Mouse (Mus musculus) granulocyte monocyte progenitor cell, adult 5-6 weeks (primary cell): Measurements from ENCODE around the gene Aanat. TPM values are rescaled to one million over a fixed set of nuclear protein-coding genes. Genes with fewer than 3 reads are reported as not detected.

ENCODE experiments used
- ATAC-seq: replicated peaks from 2 replicates; pipeline ENCODE4 v1.8.0; 2016; ENCODE audit warnings: mild to moderate bottlenecking, moderate TSS enrichment, inconsistent platforms; ENCODE audit not compliant: poor library complexity, severe bottlenecking
- total RNA-seq, 2 experiments: library from RNA; stranded (forward) in 1 of 2; stranded (reverse) in 1 of 2; fragments of 200-712, 200-1000 nt in 1 of 2; fragments of >200 nt in 1 of 2; fragmentation: Nextera tagmentation in 1 of 2; gene quantifications; 2 replicates each; pipeline ENCODE4 v1.2.3; 2014 to 2017

Aanat gene
- total RNA-seq (2014; fragmentation: Nextera tagmentation) (not detected in 2 replicates), total RNA-seq (2017) (not detected in 2 replicates)

- ATAC-seq = no peak
These were observed at the start of gene Aanat for GRCm38 (mm10) chr11:116586310-116586709. TSS of gene Aanat (plus strand) at chr11:116586432.

- no peak for ATAC-seq
These were observed 49.5 kb upstream of the Aanat start for GRCm38 (mm10) chr11:116536685-116537084.

- ATAC-seq = no peak
These were observed 48.8 kb upstream of the Aanat start for GRCm38 (mm10) chr11:116537388-116537787.

GRCm38 (mm10) chr11:116538142-116538735 is 48.0 kb upstream of the Aanat start:
- ATAC-seq = no peak

GRCm38 (mm10) chr11:116541183-116541582 is 45.0 kb upstream of the Aanat start:
- ATAC-seq = no peak

DNA sequence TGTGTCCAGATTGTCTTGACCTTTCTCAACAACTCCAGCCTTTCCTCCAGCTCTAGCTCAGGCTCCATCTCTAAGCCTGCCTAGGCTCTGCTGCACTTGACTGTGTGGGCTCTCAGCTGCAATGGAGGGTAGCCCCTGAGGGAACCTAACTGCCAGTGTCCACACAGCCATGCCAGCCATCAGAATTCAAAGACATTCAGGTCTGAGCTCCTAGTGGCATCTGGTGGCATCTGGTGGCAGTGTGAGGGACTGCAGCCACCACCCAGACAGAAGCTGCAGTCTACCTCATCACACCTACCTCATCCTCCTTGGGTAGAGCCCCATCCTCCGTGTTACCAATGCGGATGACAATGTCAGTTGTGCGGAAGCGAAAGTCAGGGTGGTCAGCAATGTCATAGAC is 43.1 kb upstream of the Aanat start:
- peak; percentile 44 for ATAC-seq

DNA sequence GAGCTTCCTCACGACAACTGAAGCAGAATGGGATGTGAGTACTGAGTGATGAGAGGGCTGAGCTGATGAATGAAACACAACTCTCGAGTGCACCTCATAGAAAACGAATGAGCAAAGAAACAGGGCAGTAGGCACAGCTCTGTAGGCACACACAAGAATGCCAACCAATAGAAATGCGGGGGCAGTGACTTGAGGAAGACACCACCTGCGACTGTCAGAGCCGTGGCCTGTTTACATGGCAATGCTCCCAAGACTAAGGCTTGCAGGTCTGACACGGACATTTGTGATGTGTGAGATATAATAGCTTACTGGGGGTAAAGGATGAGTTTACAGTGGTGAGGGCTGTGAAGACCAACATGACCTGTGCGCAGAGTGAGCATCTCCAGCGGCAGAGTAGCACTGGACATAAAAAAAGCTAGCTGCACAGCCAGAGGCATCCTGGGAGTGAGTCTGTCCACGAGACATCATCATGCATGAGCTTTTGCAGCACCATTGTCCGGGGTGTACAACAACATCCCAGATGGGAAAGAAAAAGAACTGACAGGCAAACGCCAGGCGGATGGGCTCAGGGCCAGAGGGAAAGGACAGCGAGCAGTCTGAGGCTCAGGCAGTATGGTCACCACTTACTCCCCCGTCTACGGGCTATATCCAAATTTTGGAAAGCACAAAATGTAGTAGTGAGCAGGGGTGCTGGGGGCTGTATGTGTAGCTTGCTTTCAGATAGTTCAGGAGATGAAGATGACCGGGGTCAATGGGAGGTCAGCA is 38.8 kb upstream of the Aanat start:
- ATAC-seq = no peak

- ATAC-seq = no peak
These were observed 37.5 kb upstream of the Aanat start for GRCm38 (mm10) chr11:116548780-116549179.

DNA sequence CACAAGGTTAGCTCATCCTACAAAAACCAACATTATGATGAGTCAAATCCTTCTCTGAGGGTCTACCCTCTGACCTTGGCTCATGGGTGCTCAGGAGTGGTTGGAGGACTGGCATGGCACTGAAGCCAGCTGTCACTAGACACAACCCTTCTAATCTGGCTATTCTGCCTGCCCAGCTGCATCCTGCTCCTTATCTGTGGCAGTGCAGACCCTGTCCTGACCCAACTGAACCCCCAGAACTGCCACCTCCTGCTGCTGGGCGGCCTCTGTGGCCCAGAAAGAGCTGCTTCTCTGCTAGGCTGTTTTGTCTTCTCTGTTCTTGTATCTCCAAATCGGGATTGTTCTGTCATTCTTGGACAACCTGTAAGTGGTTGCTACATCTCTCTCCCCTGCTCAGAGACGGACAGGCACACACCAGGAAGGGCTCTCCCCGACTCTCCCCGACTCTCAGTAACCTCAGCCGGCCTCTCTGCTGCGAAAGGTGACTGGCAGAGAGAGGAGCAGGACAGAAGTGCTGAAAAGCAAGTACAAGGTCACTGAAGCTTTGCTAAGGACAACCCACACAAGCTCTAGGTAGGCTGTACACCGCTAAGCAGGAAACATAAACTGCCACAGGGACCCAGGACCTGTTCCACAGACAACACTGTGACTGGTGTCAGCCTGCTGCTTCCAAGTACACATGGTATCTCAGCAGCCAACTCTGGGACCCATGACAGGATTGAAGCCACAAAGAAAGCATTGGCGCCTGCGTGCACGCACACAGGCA is 36.8 kb upstream of the Aanat start:
- ATAC-seq = no peak

DNA sequence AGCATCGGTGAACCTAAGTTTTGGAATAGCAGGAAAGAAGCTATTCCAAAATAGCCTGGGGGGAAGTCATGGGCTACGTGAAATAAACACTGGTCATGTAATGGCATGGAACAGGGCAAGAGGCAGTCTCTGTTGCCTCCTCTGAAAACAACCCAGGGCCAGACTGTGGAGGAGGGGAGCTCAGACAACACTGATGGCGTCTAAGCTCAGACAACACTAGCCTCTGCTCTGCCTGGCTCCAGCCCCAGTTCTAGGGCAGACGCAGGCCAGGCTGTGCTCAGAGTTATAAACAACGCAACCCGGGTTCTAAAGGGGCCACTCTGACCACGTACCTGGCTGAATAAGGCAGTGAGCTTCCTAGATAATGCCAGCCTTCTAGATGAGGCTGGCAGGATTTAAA is 35.5 kb upstream of the Aanat start:
- no peak for ATAC-seq

GRCm38 (mm10) chr11:116552194-116552593 is 34.0 kb upstream of the Aanat start:
- ATAC-seq = no peak

GRCm38 (mm10) chr11:116554171-116554878 is 31.9 kb upstream of the Aanat start:
- ATAC-seq = peak; percentile 40

GRCm38 (mm10) chr11:116555572-116555971 is 30.7 kb upstream of the Aanat start:
- ATAC-seq = no peak

DNA sequence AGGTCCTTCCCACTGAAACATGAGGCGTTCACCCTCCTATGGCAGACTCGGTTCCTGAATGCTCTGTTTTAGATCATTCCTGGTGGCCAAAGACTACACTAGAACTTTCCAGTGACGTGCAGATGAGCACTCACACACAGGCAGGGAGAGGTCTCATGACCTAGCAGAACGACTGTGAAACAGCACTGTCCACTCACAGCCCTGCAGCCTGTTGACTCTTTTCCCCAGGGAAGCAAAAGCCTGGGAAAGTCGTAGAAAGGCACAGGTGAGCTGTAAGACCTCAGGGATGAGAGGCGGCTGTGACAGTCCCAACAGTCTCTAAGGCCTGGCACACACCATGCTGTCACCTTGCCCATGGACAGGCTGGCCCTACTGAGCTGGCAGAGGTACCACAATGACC is 29.9 kb upstream of the Aanat start:
- no peak for ATAC-seq

DNA sequence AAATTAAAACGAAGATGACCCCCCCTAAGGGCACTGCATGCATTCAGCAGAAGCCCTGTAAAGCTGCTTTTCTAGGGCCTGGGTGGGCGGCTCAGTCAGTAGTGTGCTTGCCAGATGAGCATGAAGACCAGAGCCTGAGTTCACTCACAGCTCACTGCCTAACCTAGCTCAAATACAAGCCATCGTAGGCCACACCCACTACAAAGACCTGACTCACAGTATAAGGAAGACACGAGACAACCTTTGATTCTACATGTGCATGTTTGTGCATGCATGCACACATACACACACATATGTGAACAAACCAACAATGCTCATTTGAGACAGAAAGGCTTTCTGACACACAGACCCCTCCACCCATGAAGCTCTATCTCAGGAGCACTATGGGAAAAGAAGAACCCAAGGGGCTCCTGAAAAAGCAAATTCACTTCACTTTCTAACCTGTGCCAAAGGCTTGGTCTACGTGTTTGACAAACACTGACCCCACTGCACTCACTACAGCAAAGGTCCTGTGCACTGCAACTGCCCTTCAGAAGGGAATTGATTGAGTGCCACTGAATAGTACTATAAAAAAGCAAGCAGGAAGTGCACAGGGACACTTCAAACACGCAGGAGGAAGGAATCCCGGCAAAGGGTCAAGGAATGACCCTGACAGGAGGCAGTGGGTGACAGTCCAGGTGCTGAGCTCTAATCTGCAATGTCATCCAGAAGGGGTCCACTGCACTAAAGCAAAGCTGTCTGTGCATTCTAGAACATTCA is 20.8 kb upstream of the Aanat start:
- ATAC-seq = no peak

- no peak for ATAC-seq
These were observed 18.7 kb upstream of the Aanat start for GRCm38 (mm10) chr11:116567531-116567930.

- ATAC-seq = no peak
These were observed 15.4 kb upstream of the Aanat start for GRCm38 (mm10) chr11:116570821-116571220.

DNA sequence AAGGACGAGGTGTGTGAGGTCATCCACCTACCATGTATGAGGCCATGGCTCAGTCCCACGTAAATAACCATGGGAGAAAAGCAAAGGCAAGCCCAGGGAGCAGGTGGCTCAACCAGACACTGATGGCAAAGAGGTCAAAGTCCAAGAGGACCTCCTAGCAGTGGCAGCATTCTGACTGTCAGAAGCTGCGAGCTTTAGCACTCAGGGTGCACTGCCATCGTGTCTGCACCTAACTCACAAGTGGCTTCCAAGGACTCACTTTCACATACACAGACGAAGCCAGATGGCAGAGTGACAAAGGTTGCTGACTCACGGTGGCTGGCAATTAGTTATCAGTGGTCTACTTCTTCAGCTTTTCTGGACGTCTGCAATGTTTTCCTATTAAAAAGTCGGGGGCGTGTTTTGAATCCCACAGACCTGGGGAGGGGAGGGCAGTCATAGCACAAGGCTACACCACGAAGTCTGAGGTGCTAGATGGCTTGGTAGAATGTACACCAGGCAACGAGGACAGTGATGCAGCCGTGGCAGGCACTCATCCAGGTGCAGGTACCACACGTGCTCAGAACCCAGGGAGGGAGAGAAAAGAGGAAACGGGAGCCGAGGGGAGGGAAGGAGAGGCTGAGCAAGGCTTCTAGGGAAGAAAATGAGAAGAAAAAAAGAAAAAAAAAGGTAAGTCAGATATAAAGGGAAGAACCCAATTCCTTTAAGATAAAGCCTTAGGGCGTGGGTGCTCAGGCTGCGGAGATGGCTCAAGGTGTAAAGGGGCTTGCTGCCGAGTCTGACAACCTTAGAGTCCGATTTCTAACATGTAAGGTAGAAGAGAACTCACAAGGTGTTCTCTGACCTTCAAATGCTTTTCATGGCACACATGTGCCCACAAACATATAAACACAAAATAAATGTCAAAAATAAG is 14.2 kb upstream of the Aanat start:
- no peak for ATAC-seq
